Mouse (Mus musculus) adipocyte (in vitro differentiated cells): ENCODE measurements around the gene Epha4.

Experiments used
- DNase-seq: peaks from one replicate; pipeline ENCODE4 v3.0.0-alpha.2; 2016; ENCODE audit warnings: low spot score

Gene Epha4

DNA sequence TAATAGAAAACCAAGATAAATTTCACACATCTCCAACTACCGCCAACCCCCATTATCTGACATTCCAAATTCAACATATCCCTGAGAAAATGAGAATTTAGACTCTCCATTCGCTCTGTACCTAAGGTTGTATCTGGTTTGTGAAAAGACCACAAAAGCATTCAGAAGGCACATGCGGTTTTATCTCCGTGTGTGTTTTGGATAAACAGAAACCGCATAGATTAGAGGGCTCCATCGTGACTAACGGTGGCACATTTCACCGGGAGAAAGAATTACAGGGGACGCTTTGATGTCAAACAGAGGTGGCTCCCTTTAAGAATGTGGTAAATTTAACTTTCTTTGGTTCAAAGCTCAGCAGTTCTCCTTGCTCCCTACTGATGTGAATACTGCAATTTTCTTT lies 107.5 kb downstream of the Epha4 start:
- DNase-seq: no peak

DNA sequence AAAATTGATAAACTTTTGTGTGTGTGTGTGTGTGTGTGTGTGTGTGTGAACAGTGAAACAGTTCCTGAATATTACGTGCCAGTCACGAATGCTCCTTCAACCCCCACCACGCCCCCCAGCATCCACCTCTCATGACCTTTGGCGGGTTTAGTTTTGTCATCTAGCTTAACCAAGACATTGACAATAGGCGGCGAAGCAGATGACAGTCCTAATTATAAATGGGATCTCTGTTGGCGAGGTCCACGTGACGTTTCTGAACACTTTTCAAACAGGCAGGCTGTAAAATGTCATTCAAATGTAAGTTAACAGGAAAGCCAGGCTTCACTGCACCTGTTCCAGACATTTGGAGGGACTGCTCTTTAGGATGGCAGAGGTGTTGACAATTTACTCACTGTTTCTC lies 108.3 kb downstream of the Epha4 start:
- no peak for DNase-seq

DNA sequence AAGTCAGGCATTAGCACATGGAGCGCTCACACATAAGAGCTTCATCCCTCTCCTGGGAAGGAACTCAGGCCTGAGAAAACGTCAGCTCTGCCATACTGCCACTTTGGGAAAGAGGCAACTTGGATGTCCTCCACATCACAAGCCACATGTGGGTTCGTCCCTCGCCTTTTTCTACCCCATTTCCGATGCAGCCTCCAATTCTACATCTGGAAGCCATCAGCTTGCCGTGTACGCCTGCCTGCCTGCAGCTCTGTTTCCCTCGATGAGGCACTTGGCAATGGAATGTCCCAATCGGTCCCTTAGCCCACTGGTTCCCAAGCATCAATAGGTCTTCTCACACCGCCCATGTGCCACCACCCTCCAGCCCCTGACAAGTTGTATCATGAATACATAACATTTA lies 110.4 kb downstream of the Epha4 start:
- no peak for DNase-seq

DNA sequence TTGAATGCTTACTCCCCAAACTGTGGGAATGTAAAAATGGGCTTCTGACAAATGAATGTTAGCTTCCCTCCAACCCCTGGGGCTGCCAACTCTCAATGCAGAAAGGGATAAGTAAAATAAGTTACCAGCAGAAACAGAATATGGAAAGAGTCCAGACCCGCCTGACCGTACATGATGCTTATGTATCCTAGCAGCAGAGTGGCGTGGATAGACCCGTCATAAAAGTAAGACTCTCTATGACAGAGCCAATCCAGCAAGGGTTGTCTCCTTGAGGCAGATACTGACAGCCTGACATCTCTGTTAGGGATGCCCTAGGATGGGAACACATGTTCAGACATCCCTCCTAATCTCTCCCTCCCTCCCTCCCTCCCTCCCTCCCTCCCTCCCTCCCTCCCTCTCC lies 111.9 kb downstream of the Epha4 start:
- DNase-seq: no peak

DNA sequence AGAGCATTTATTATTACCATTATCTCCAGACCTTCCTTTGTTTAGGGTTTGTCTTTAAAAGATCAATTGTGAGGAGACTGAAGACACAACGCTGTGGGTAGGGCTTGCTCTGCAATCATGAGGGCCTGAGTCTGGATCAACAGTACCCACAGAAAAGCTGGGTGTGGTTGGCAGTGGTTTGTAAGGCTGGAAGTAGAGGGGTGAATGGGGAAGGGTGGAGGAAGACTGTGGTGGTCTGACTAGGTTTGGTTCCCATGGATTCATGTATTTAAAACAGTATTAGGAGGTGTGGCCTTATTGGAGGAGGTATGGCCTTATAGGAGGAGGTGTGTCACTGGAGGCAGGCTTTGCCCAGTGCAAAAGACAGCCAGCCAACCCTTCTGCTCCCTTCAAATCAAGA lies 113.4 kb downstream of the Epha4 start:
- DNase-seq: no peak

DNA sequence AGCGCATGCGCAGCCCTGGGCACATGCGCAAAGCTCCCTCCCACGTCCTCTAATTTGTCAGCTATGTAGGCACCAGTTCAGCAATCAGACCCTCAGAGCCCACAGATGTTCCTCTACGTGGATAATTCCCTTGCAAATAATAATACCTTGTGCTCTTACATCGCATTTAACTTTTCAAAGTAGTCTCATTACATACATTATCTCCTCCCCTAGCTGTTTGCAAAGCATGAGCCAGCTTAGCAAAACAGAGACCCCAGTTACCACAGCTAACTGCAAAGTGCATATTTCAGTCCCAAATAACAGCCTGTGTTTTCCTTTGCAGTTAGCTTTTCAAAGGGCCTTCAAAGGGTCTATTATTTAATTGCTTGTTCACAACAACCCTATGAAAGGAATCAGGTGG lies 123.3 kb downstream of the Epha4 start:
- no peak for DNase-seq

DNA sequence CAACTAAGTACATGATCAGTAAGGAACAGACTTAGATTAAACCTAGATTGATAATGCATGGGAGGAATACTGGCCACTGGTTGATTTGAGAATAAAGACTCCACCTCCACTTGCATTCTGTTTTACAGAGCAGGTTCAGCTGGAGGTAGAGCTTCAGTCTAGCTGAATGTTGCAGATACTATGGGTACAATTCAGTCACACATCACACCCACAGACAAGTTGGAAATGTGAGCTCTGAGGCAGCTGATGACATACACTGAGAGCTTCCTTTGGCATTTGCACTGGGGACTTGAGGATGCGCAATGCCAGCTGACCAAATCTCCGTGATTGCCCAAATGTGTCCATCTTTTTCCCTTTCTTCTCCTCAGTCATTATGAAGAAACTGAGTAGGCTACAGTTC lies 125.8 kb downstream of the Epha4 start:
- DNase-seq: no peak

DNA sequence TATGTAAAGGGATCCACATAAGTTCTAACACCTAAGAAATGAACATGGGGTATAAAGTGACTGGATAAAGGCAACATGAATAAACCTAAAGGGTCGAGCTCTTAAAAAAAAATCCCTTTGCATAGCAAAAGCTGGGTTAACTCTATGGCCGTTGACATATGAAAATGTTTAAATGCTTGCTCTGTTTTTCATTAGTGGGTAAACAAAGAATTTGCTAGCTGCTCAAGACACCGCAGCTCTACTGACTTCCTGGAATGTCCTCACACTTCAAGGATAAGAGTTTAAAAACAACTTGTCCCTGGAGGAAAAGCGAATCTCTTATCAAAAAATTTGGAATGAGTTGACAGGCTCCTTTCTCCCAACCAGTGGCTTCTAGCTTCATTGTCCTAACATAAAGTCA lies 126.3 kb downstream of the Epha4 start:
- DNase-seq: no peak

DNA sequence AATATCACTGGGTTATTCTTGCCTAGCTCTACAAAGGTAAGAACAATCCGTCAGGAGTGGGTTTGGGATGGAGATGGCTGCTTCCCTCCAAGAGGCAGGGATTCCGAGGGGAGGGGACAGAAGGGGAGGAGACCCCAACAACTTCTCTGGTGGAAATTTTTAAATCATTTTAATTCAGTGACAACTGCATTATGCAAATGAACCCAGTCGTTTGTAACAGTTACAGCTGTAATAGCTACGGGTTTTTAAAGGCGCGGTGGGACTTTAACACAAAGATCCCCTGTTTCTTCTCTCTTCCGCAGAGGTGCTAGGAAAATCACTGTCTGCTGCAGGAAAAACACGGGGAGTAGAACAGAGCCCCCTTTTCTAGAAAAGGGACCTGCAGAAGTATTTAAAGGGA lies 129.3 kb downstream of the Epha4 start:
- DNase-seq: no peak

DNA sequence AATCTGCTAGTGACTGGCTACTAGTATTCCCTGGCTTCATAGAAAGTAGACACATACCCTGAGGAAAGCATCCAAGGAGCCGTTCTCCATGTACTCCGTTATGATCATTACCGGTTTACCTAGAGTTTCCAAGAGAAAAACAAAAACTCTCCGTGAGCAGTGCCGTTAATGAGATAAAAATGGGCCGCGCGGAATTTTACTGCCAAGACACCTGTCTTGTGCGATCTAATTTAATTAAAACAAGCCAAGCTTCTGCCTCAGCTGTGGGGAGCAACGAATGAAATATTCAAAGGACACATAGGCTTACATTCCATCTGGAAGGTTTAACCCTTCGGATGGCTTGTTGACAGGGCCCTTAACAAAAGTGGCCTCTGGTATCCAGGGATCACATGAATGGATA lies 131.4 kb downstream of the Epha4 start:
- DNase-seq: no peak

DNA sequence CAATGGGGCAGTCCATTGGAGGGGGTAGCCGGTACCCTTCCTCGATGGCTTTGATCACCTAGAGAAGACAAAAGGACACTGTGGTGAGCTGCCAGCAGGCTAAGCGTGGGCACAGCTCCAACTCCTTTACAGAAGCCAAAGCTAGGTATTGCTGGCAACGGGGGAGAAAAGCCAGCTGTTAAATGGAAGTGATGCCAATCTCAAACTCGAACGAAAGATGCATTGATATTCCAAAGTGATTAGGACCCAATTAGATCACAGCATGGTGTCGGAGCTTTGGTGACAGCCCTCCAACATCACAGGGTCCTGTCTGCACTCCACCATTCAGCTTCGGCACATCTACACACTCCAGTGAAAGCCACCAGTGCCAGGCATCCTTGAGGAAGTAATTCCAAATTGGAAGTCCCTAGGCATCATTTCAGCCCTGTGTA lies 137.3 kb downstream of the Epha4 start:
- DNase-seq: no peak

DNA sequence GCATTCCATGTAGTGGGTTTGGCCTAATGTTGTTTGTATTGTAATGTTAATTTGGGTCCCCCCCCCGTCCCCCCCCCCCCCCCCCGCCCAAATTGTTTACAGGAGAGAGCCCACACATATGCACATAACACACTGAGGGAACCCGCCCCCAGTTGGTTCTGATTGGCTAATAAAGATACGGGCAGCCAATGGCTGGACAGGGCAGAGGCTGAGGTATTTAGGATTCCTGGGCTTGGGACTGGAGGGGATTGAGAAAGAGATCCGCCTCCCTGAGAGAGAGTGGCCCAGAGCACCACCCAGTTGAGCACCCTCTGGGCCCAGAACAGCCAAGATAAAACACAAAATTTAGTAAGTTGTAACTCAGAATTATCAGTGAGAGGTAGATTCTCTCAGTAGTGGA lies 140.8 kb downstream of the Epha4 start:
- DNase-seq: no peak

DNA sequence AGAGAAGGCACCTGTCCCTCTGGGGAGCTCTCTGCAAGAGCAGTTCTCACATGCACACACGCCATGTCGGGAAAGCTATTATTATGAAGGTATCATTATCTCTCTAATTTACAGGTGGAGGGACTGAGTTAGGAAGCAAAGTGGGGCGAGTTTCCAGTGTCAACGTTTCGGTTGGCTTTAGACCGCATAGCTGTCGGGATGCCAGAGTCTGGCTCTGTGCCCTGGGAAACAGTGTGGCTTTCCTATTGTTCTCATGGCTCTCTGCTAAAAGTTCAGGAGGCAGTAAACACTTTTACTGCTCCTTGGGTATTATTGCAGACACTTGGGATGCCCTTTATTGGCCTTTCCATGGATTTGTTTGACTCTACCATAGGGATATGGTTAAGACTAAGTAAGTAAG lies 144.0 kb downstream of the Epha4 start:
- peak; percentile 40 for DNase-seq

DNA sequence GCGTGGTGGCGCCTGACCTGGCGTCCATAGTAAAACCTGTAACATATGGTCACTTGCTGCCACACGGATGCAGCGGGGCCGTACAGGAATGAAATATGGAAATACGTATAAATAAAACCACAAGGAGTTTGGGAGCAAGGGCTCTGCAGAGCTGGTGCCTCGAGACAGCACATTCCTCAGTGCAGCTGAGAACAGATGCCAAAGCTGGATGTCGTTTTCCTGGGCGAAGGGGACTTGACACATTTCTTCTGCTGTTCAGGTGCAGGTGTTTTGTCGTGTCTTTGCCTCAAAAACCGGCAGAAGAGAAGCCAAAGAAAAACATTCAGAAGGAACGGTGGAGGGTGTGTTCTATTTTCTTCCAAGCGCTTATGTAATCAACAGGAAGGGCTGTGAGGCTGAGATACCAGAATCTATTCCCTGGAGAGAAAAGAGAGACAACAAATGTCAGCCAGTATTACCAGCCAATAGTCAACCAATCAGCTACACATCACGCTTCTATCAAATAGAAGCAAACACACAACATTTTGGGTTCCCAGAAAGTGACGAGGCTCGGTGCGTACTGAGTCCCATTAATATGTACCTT lies 145.5 kb downstream of the Epha4 start:
- no peak for DNase-seq

DNA sequence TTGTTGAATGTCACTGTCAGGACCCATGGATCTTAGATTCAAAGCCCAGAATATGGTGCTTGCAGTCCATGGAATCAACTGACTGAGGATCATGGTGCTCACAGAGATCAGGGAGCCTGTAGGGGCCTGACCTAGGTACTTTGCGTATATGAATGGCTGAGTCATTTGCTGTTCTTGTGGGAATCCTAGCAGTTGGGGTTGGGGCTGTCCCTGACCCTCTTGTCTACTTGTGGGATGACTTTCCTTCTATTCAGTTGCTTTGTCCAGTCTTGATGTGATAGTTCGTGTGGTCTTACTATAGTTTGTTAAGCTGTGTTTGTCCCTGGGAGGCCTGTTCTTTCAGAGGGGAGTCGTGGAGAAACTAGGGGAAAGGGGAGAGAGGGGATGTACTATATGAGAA lies 149.0 kb downstream of the Epha4 start:
- no peak for DNase-seq

DNA sequence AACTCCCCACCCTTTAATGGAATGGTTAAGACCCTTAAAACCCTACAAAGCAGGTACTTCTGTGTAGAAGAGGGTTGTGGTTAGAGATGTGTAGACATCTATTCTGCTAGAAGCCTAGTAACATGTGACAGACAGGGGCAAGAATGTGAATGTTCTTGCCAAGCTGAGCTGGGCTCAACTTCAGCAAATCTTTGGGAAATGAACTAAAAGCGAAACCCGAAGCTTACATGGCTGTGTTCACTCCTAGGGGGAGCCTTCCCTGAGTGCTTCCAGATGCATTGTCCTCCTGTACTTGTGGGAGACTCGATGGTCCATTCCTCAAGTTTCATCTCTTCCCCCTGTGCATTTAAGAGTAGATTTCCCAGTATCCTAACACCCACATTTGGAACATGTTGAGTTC lies 150.3 kb downstream of the Epha4 start:
- peak; percentile 52 for DNase-seq

DNA sequence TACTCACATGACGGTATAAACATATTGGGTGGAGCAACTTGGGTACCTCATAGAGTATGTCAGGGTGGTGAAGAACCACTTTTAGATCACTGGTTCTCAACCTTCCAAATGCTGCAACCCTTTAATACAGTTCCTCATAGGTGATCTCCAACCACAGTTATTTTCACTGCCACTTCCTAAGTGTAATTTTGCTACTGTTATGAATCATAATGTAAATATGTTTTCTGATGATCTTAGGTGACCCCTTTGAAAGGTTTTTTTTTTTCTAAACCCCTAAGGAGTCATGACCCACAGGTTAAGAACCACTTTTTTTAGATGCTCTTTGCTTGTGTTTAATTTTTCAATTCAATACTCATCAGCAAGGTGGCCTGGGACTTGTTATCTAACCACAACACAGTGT lies 151.0 kb downstream of the Epha4 start:
- DNase-seq: no peak

DNA sequence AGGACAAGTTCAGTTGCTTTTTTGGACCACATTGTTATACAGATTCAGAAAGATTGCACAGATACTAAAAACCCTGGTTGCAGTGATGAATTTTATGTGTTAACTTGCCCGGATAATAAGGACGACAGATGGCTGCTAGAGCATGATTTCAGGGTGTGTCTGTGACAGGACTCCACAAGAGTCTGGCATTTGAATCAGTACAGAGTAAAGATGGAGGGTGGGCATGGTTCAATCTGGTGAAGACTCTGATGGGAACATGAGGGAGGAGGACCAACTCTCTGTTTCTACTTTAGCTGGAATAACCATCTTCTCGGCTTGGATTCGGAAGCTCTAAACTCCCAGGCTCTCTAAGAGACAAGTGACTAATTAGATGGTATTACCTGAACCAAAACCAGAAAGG lies 168.4 kb downstream of the Epha4 start:
- DNase-seq: no peak

DNA sequence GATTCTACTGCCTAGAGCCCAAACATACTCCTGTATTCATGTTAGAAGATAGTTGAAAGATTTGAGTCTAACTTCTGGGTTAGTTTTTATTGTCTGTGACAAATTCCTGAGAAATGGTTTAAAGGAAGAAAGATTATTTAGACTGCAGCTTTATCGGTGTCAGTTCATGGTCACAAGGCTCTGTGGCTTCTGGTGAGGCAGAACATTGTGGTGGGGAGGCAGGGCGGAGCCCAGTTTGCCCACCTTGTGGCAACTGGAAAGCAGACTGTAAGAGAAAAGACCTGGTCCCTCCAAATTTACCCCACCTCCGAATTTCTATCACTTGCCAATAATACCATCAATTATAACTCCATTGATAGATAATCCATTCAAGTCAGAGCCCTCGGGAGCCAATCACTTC lies 171.1 kb downstream of the Epha4 start:
- DNase-seq: no peak

DNA sequence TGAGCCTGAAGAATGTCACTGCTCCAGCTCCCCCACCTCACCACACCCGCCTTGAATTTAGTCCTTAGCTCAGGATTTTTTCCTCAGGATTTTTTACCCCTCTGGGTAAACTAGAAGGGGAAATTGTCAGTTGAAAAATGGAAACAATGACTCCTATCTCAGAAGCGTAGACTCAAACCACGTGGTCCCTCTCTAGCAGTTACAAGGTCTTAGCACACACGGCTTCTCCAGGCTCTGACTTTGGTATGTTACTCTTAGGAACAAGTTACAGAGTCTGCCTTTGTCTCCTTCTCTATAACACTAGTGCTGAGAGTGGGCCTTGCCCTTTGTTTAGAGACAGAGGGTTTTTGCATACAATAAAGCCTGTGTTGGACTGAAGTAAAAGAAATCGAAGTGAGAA lies 175.2 kb downstream of the Epha4 start:
- DNase-seq: no peak

DNA sequence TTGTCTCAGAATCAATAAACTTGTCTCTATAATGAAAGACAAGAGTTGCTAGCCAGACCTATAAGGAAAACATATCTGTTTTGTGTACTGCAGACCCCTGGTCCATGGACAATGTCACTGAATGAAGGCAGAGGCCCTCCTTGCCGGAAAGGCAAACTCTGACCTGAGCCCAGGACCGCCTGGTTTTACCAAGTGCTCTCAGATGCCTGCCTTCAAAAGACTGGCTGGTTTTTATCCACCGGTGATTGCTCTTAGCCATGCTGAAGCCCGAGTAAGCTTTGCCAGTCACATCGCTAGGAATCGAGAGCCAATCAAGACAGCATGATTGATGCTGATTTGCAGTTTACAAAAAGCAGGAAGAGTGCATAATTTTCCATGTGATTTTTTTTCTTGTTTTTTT lies 176.5 kb downstream of the Epha4 start:
- DNase-seq: no peak

DNA sequence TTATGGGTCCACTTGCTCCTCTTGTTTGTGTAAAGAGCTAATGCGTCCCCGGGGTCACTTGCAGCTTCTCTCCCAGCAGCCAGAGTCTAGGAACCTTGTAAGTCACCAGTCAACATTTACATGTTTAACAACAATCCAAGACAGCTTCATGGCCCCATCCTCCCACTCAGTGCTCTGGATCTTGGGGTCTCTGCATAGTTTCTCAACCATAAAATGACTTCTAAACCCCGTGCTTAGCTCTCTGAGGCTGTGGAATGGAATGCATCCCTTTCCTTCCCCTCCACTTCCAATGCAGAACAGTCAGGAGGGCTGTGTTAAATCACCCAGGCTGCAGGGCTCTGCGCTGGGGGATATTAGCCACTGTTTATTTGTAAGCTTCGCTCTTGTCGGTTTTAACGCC lies 178.0 kb downstream of the Epha4 start:
- DNase-seq: no peak

DNA sequence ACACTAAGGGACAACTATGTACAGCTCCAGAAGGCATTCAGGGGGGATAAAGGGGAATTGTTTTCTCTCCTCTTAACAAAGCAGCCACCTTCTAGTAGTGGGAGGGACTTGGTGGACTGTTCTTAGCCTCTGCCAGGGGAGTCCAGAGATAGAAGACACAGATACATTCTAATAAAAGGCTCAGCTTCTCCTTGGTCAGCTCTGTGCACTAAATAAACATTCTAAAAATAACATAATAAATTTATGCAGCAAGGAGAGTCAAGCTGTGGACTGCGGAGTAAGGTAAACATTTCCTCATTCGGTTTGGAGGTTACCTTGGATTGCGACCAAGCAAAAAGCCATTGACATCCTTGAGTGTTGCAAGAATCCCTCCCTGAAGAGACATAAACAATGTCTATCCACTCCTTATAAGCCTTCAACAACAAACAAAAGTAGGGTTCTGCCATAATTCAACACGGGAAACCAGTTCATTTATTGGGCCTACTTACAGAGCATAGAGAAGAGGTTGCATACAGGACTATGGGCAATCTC lies 196.2 kb downstream of the Epha4 start:
- DNase-seq: no peak
